Mouse (Mus musculus) C2C12 (cell line): ENCODE measurements around the gene Hnrnpa0. TPM values are rescaled to one million over a fixed set of nuclear protein-coding genes. Genes with fewer than 3 reads are reported as not detected.
"Not testable (repeated sequence)": the region's sequence is repeated elsewhere in the genome, so short reads cannot be mapped to it uniquely, and the experiment has no call there.

ENCODE experiments used
- H3K27me3 ChIP-seq: one replicate; pipeline ENCODE4 v1.6.1; 2011; ENCODE audit not compliant: control insufficient read depth, insufficient read depth, insufficient read length
- H3K36me3 ChIP-seq: one replicate; pipeline ENCODE4 v1.6.1; 2011; ENCODE audit not compliant: control insufficient read depth, insufficient read depth
- H3K4me3 ChIP-seq: one replicate; pipeline ENCODE4 v1.5.1; 2011; ENCODE audit warnings: mild to moderate bottlenecking, control low read depth; ENCODE audit not compliant: poor library complexity, insufficient read depth, severe bottlenecking
- H3K79me2 ChIP-seq: one replicate; pipeline ENCODE4 v1.6.1; 2011; ENCODE audit not compliant: control insufficient read depth, insufficient read depth
- H3K79me3 ChIP-seq: one replicate; pipeline ENCODE4 v1.6.1; 2011; ENCODE audit warnings: low read depth, control low read depth
- H3ac ChIP-seq: one replicate; pipeline ENCODE3; 2011; ENCODE audit warnings: low read depth; ENCODE audit not compliant: control insufficient read depth, insufficient read length
- CEBPB ChIP-seq: IDR thresholded peaks from one replicate; pipeline ENCODE4 v1.6.1; 2011; ENCODE audit warnings: low read depth, mild to moderate bottlenecking, control low read depth, moderate library complexity
- CTCF ChIP-seq: IDR thresholded peaks from one replicate; pipeline ENCODE4 v1.5.1; 2011; ENCODE audit not compliant: control insufficient read depth, insufficient read depth, insufficient read length
- FOSL1 ChIP-seq: IDR thresholded peaks from one replicate; pipeline ENCODE4 v1.8.0; 2011; ENCODE audit warnings: mild to moderate bottlenecking, low read length; ENCODE audit not compliant: poor library complexity, insufficient read depth, severe bottlenecking
- MAX ChIP-seq: IDR thresholded peaks from one replicate; pipeline ENCODE4 v1.6.1; 2011; ENCODE audit warnings: mild to moderate bottlenecking, control low read depth
- MYOD1 ChIP-seq: IDR thresholded peaks from one replicate; pipeline ENCODE4 v1.6.1; 2011; ENCODE audit warnings: low read depth; ENCODE audit not compliant: control insufficient read depth, insufficient read length
- MYOG ChIP-seq: IDR thresholded peaks from one replicate; pipeline ENCODE4 v1.6.1; 2011; ENCODE audit not compliant: control insufficient read depth, insufficient read length; ENCODE audit errors: extremely low read depth
- USF1 ChIP-seq: IDR thresholded peaks from one replicate; pipeline ENCODE4 v1.6.1; 2011; ENCODE audit warnings: low read depth, mild to moderate bottlenecking, control low read depth, moderate library complexity
- polyA plus RNA-seq: library from polyadenylated mRNA; unstranded; fragments of >200 nt; fragmentation: generic; extraction: Trizol; gene quantifications from one replicate; pipeline ENCODE4 v1.2.1, GENCODE M21; 2012; ENCODE audit warnings: missing spikeins

Gene Hnrnpa0
- polyA plus RNA-seq, 1 experiment = 173 TPM

- Histone ChIP-seq H3K79me3 (no peaks in the 10 kb centered on the region), H3K27me3 (peaks cover 8% of the 10 kb centered on the region), H3K79me2 (no peaks in the 10 kb centered on the region), H3K36me3 (no peaks in the 10 kb centered on the region), H3K4me3 (no peak overlapping the region), H3ac (no peak overlapping the region)
- TF ChIP-seq USF1 = no peak
- TF ChIP-seq MAX = no peak
- no peak for TF ChIP-seq CEBPB
- no peak for TF ChIP-seq MYOG
- TF ChIP-seq FOSL1 = no peak
- TF ChIP-seq MYOD1 = no peak
- no peak for TF ChIP-seq CTCF
Measured at GRCm38 (mm10) chr13:58149033-58149558, 20.7 kb upstream of the Hnrnpa0 start.

GRCm38 (mm10) chr13:58148256-58148831 is 20.0 kb upstream of the Hnrnpa0 start:
- Histone ChIP-seq H3K79me3 (no peaks in the 10 kb centered on the region), H3K27me3 (peaks cover 8% of the 10 kb centered on the region), H3K36me3 (no peaks in the 10 kb centered on the region), H3K79me2 (no peaks in the 10 kb centered on the region), H3ac (peak overlapping the region; percentile 19), H3K4me3 (no peak overlapping the region)
- TF ChIP-seq FOSL1 = no peak
- TF ChIP-seq CEBPB = no peak
- TF ChIP-seq CTCF = no peak
- no peak for TF ChIP-seq MYOG
- TF ChIP-seq MYOD1 = no peak
- TF ChIP-seq MAX = no peak
- no peak for TF ChIP-seq USF1

GRCm38 (mm10) chr13:58147760-58148159 is 19.4 kb upstream of the Hnrnpa0 start:
- peaks cover 8% of the 10 kb centered on the region for H3K27me3 ChIP-seq
- H3K79me2 ChIP-seq = no peaks in the 10 kb centered on the region
- H3K4me3 ChIP-seq = no peak overlapping the region
- H3ac ChIP-seq = no peak overlapping the region
- no peak for TF ChIP-seq FOSL1
- no peak for TF ChIP-seq CEBPB
- no peak for TF ChIP-seq MYOD1
- TF ChIP-seq USF1 = no peak
- no peak for TF ChIP-seq MYOG
- TF ChIP-seq MAX = no peak
- TF ChIP-seq CTCF = no peak
- H3K36me3 ChIP-seq = no peaks in the 10 kb centered on the region
- H3K79me3 ChIP-seq = no peaks in the 10 kb centered on the region

- H3ac ChIP-seq, H3K27me3 ChIP-seq, H3K79me2 ChIP-seq, H3K36me3 ChIP-seq, H3K79me3 ChIP-seq, H3K4me3 ChIP-seq: not testable (repeated sequence)
Measured at GRCm38 (mm10) chr13:58146603-58147002, 18.2 kb upstream of the Hnrnpa0 start.

GRCm38 (mm10) chr13:58131692-58132091 is 3.3 kb upstream of the Hnrnpa0 start:
- peaks cover 1% of the 10 kb centered on the region for H3K36me3 ChIP-seq
- H3K4me3 ChIP-seq = no peak overlapping the region
- H3K79me2 ChIP-seq = peaks cover 16% of the 10 kb centered on the region
- no peak overlapping the region for H3ac ChIP-seq
- no peaks in the 10 kb centered on the region for H3K27me3 ChIP-seq
- H3K79me3 ChIP-seq = peaks cover 7% of the 10 kb centered on the region
- TF ChIP-seq MAX (no peak), CEBPB (no peak)

GRCm38 (mm10) chr13:58129687-58130246 is 1.4 kb upstream of the Hnrnpa0 start:
- peaks cover 21% of the 10 kb centered on the region for H3K79me3 ChIP-seq
- H3K27me3 ChIP-seq = no peaks in the 10 kb centered on the region
- peaks cover 15% of the 10 kb centered on the region for H3K36me3 ChIP-seq
- H3ac ChIP-seq = peak overlapping the region; percentile 89
- H3K79me2 ChIP-seq = peaks cover 30% of the 10 kb centered on the region
- peak overlapping the region; percentile 66 for H3K4me3 ChIP-seq
- no peak for TF ChIP-seq MAX
- TF ChIP-seq CTCF = no peak
- TF ChIP-seq FOSL1 = no peak
- TF ChIP-seq MYOD1 = no peak
- no peak for TF ChIP-seq CEBPB
- no peak for TF ChIP-seq MYOG
- no peak for TF ChIP-seq USF1
